Mouse (Mus musculus) thymus, adult 2 months (tissue): ENCODE results near the gene Ska3. TPM values are rescaled to one million over a fixed set of nuclear protein-coding genes. Genes with fewer than 3 reads are reported as not detected.

ENCODE experiments used
- DNase-seq: peaks from one replicate; pipeline ENCODE4 v3.0.0; 2021
- H3K27ac ChIP-seq: fragments of 200-500 bp; 2 replicates; pipeline ENCODE4 v1.5.1; 2012; ENCODE audit warnings: low read length, control low read depth; ENCODE audit not compliant: control insufficient read depth, insufficient read depth
- H3K27me3 ChIP-seq: fragments of 200-500 bp; 2 replicates; pipeline ENCODE4 v1.6.1; 2012; ENCODE audit warnings: mild to moderate bottlenecking, low read length, moderate library complexity, mixed read lengths; ENCODE audit not compliant: control insufficient read depth, insufficient read depth
- H3K36me3 ChIP-seq: fragments of 200-500 bp; 2 replicates; pipeline ENCODE4 v1.6.1; 2012; ENCODE audit warnings: mild to moderate bottlenecking, low read length, moderate library complexity; ENCODE audit not compliant: control insufficient read depth, insufficient read depth
- H3K4me1 ChIP-seq: fragments of 200-500 bp; replicated peaks from 2 replicates; pipeline ENCODE4 v1.6.1; 2012; ENCODE audit warnings: low read length; ENCODE audit not compliant: control insufficient read depth, insufficient read depth
- H3K4me3 ChIP-seq: fragments of 200-500 bp; 2 replicates; pipeline ENCODE4 v1.5.1; 2012; ENCODE audit warnings: mild to moderate bottlenecking, low read length, control low read depth, moderate library complexity; ENCODE audit not compliant: control insufficient read depth, insufficient read depth
- CTCF ChIP-seq: fragments of 200-500 bp; IDR thresholded peaks from 2 replicates; pipeline ENCODE4 v1.5.1; 2012; ENCODE audit warnings: mild to moderate bottlenecking, control low read depth, low read length, moderate library complexity, borderline replicate concordance; ENCODE audit not compliant: control insufficient read depth, poor library complexity, insufficient read depth; ENCODE audit errors: extremely low read depth
- POLR2A ChIP-seq: fragments of 200-500 bp; IDR thresholded peaks from 2 replicates; pipeline ENCODE4 v1.6.1; 2012; ENCODE audit warnings: mild to moderate bottlenecking, low read length, control low read depth, moderate library complexity; ENCODE audit not compliant: control insufficient read depth, poor library complexity, insufficient read depth; ENCODE audit errors: extremely low read depth
- WGBS: fragments of 180-500 bp; shearing (Covaris S2); methylation state at CpG from one replicate; pipeline ENCODE4 v1.1.7; 2018; 5-methylcytosine and 5-hydroxymethylcytosine counted together
- polyA plus RNA-seq: library from polyadenylated mRNA; depleted of rRNA; stranded (reverse); fragments of >200 nt; gene quantifications from 2 replicates; pipeline ENCODE4 v1.2.3, GENCODE M21; 2012; rRNA removed

Ska3 gene
- polyA plus RNA-seq, 1 experiment: 5.9 TPM

DNA sequence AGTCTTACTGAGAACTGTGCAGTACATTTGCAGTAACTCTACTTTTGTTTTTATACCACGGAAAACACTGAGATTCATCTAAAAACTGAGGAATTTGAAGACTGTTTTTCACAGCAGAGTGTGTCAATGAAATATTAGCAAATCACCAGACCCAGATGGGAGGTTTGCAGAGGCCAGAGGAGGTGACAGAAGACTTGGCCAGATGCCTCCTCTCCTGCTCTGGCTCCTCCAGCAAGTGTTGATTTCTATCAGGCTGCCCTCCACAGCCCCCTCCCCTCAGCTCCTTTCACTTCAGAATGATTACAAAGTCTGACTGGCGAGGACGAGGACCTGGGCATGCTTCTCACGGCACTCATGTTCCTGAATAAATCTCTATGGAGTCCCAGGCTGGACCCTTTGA lies 38.6 kb downstream of the Ska3 start:
- DNase-seq: no peak
- H3K27ac ChIP-seq: no peak overlapping the region
- no peaks in the 10 kb centered on the region for H3K36me3 ChIP-seq
- no peaks in the 10 kb centered on the region for H3K4me1 ChIP-seq
- no peak for TF ChIP-seq POLR2A
- TF ChIP-seq CTCF: no peak
- no peaks in the 10 kb centered on the region for H3K27me3 ChIP-seq
- 89% methylated on average over 4 of the region's 4 CpGs for WGBS
- no peak overlapping the region for H3K4me3 ChIP-seq

DNA sequence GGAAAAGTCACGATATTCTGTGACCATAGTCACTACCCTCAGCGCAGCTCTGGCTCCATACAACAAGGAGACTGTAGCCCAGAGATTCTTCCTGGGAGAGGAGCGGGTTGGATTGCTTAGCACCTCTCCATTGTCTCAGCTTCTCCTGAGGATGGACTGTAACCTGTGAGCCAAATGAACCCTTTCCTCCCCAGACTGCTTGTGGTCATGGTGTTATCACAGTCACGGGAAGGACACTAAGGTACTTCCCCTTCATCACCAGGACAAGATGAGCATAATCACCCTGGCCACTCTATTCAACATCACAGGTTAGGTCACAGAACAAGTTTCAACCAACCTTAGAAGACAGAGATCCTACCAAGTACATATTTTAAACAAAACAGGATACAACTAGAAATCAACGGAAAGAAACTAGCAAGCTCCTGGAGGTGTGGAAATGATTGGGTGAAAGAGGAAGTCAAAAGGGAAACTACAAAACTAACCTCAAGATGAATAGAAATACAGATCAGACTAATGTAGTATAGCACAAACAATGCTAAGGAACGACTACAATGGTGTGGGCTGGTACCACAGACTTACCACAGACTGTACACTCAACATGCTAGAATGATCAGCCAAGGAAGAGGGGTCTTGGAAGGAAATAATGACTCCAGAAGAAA lies 53.7 kb downstream of the Ska3 start:
- Histone ChIP-seq H3K4me3 (no peak overlapping the region), H3K27me3 (no peaks in the 10 kb centered on the region), H3K4me1 (peaks cover 7% of the 10 kb centered on the region), H3K36me3 (no peaks in the 10 kb centered on the region), H3K27ac (no peak overlapping the region)
- DNase-seq: no peak
- 48% methylated on average over 6 of the region's 6 CpGs for WGBS
- TF ChIP-seq POLR2A (no peak), CTCF (no peak)

DNA sequence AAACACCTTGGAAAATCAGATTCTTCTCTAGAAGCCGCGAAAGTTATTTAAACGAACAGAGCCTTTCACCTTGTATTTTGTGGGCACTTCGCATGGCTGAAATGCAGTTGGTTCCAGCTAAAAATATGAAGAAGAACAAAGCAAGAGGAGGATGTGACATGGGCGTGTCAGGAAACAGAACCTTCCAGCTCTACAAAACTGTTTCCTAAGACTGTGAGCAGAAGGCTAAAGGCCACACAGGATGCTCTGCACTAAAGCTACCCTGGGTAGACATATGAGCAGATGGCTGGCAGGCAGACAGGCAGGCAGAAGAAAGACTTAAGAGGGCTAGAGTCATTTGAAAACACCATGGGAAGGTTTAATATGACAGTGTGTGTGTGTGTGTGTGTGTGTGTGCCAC lies 56.9 kb downstream of the Ska3 start:
- TF ChIP-seq CTCF: no peak
- no peak for TF ChIP-seq POLR2A
- no peaks in the 10 kb centered on the region for H3K27me3 ChIP-seq
- H3K4me1 ChIP-seq: peaks cover 7% of the 10 kb centered on the region
- no peak overlapping the region for H3K27ac ChIP-seq
- no peak for DNase-seq
- 42% methylated on average over 5 of the region's 5 CpGs for WGBS
- H3K4me3 ChIP-seq: no peak overlapping the region
- H3K36me3 ChIP-seq: no peaks in the 10 kb centered on the region

- H3K4me3 ChIP-seq: no peak overlapping the region
- no peaks in the 10 kb centered on the region for H3K27me3 ChIP-seq
- no peaks in the 10 kb centered on the region for H3K36me3 ChIP-seq
- DNase-seq: no peak
- H3K4me1 ChIP-seq: no peaks in the 10 kb centered on the region
- TF ChIP-seq CTCF (no peak), POLR2A (no peak)
- H3K27ac ChIP-seq: no peak overlapping the region
- WGBS: 93% methylated on average over 10 of the region's 10 CpGs
These were observed 65.3 kb downstream of the Ska3 start for GRCm38 (mm10) chr14:57760447-57761412.

- no peak for DNase-seq
- TF ChIP-seq POLR2A: no peak
- TF ChIP-seq CTCF: no peak
- WGBS: 95% methylated on average over 4 of the region's 4 CpGs
- Histone ChIP-seq H3K27me3 (no peaks in the 10 kb centered on the region), H3K36me3 (no peaks in the 10 kb centered on the region), H3K4me1 (no peaks in the 10 kb centered on the region), H3K27ac (no peak within 1 kb of the TSS), H3K4me3 (no peak within 1 kb of the TSS)
These were observed 67.7 kb downstream of the Ska3 start, which contains the start of gene Lats2 for GRCm38 (mm10) chr14:57758237-57758636. Lats2 (minus strand) TSS chr14:57758388.

Other genes with a start within 250 kb of the Ska3 start
- gene Xpo4, start 160.8 kb downstream of the Ska3 start, polyA plus RNA-seq: 5.9 and 6.9 TPM in 2 replicates
- 0.23 TPM in 1 of 2 replicates, not detected in the other for gene Gm49361, start 80.1 kb downstream of the Ska3 start, polyA plus RNA-seq
- 17.1 and 18.2 TPM in 2 replicates for gene Lats2, start 67.8 kb downstream of the Ska3 start, polyA plus RNA-seq
- 4.9 and 8.6 TPM in 2 replicates for gene Sap18, start 28.0 kb downstream of the Ska3 start, polyA plus RNA-seq
- gene Mrpl57, start within 50 bp of the Ska3 start, polyA plus RNA-seq: 81.4 and 82.1 TPM in 2 replicates
- 11.0 and 12.4 TPM in 2 replicates for gene Zdhhc20, start 64.1 kb upstream of the Ska3 start, polyA plus RNA-seq
- gene Micu2, start 173.1 kb upstream of the Ska3 start, polyA plus RNA-seq: 16.6 and 20.5 TPM in 2 replicates
- 0.29 and 0.34 TPM in 2 replicates for gene Fgf9, start 244.4 kb upstream of the Ska3 start, polyA plus RNA-seq